Mouse (Mus musculus): Measurements from ENCODE around the gene Atp6v1g2.

GRCm38 (mm10) chr17:35213071-35213470 is 20.4 kb upstream of the Atp6v1g2 start:
- no peak for TF ChIP-seq FOSL1 (IDR thresholded peaks at IDR 0.05; ENCODE audit: insufficient read depth, low read length, poor library complexity, severe bottlenecking)
- TF ChIP-seq CTCF (IDR thresholded peaks at IDR 0.05; ENCODE audit: control insufficient read depth, insufficient read depth, insufficient read length) = no peak
- no peak for TF ChIP-seq CEBPB (IDR thresholded peaks at IDR 0.05; ENCODE audit: low read depth)
- no peak for TF ChIP-seq USF1 (IDR thresholded peaks at IDR 0.05; ENCODE audit: low read depth)
- no peak for TF ChIP-seq MYOD1 (IDR thresholded peaks at IDR 0.05; ENCODE audit: control insufficient read depth, insufficient read length, low read depth)
- TF ChIP-seq MAX (IDR thresholded peaks at IDR 0.05) = no peak
- no peak for TF ChIP-seq MYOG (IDR thresholded peaks at IDR 0.05; ENCODE audit: control insufficient read depth, extremely low read depth, insufficient read length)
